Mouse (Mus musculus) brain, adult 10 weeks (tissue): ENCODE data around the gene Zbtb21. TPM values are rescaled to one million over a fixed set of nuclear protein-coding genes. Genes with fewer than 3 reads are reported as not detected.

ENCODE experiments used
- polyA plus RNA-seq: library from polyadenylated mRNA; stranded (reverse); fragments of 350-450 nt; fragmentation: Illumina TruSeq; extraction: RNeasy Lipid Tissue Mini Kit (QIAGEN cat#74804); gene quantifications from one replicate; pipeline ENCODE4 v1.2.3, GENCODE M21; 2015; ENCODE audit warnings: low read depth, low replicate concordance

The Zbtb21 gene
- 15.3 TPM for polyA plus RNA-seq

GRCm38 (mm10) chr16:97962151-97962948 lies at the start of gene Zbtb21, which contains the start of gene C2cd2:
TSS of gene Zbtb21 (minus strand) at chr16:97962622.
TSS of gene C2cd2 (minus strand) at chr16:97962598.

DNA sequence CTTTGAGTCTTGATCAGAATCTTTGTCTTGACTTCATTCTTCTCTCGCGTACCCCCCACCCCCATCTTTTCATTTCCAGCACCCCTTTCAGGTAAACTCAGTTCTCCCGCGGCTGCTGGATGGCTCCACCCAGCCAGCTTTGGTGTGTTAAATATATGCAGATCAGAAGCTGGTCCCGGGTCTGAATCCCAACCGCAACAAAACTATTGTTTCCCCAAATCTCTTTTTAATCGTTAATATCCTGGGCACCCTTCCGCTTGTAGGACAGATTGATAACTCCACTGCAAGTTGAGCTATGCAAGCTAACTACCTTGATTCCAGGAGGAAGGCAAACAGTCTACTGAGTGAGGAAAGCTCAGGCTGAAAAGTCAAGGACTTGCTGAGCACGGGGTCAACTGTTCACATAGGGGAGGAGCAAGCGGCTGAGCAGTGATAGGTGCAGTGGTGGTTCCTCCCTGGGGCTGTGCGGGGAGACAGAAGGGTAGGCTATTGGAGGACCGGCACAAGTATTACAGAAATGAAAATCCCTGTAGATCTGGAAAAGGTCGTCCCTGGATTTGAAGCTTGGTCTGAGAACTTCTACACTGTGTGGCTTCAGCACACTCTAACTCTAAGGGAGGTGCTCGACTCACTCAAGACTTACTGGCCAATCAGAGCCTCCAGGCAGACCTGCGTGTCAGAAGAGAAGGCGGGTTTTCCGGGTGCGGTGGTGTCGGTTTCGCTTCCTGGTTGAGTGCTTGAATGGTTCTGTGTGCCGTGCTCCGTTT lies 34.4 kb upstream of the Zbtb21 start, which contains the start of gene B230307C23Rik:
Gene B230307C23Rik (plus strand): TSS at position 700 of the 767 bp plus-strand sequence.

Other genes with a start within 250 kb of the Zbtb21 start
- 0.43 TPM for gene Ripk4, start 198.8 kb downstream of the Zbtb21 start, polyA plus RNA-seq
- gene Prdm15, start 110.8 kb downstream of the Zbtb21 start, polyA plus RNA-seq, result 9.8 TPM
- gene C2cd2, start within 50 bp of the Zbtb21 start, polyA plus RNA-seq, result 9.5 TPM
- 20.1 TPM for gene B230307C23Rik, start 34.7 kb upstream of the Zbtb21 start, polyA plus RNA-seq
- 5.7 TPM for gene A630089N07Rik, start 119.8 kb upstream of the Zbtb21 start, polyA plus RNA-seq